Mouse (Mus musculus) testis, adult 2 months (tissue): ENCODE measurements around the gene Edem1. TPM values are rescaled to one million over a fixed set of nuclear protein-coding genes. Genes with fewer than 3 reads are reported as not detected.

Source experiments
- H3K27ac ChIP-seq: fragments of 200-500 bp; 2 replicates; pipeline ENCODE4 v1.5.1; 2012; ENCODE audit warnings: low read depth, low read length; ENCODE audit not compliant: control insufficient read depth, insufficient read depth
- H3K27me3 ChIP-seq: fragments of 200-500 bp; 2 replicates; pipeline ENCODE4 v1.6.1; 2012; ENCODE audit warnings: mild to moderate bottlenecking, low read length, moderate library complexity; ENCODE audit not compliant: control insufficient read depth, insufficient read depth
- H3K36me3 ChIP-seq: fragments of 200-500 bp; 2 replicates; pipeline ENCODE4 v1.6.1; 2012; ENCODE audit warnings: mild to moderate bottlenecking, low read length; ENCODE audit not compliant: control insufficient read depth, insufficient read depth
- H3K4me1 ChIP-seq: fragments of 200-500 bp; 2 replicates; pipeline ENCODE4 v1.6.1; 2012; ENCODE audit warnings: low read length; ENCODE audit not compliant: control insufficient read depth, insufficient read depth
- H3K4me3 ChIP-seq: fragments of 200-500 bp; 2 replicates; pipeline ENCODE4 v1.5.1; 2012; ENCODE audit warnings: low read depth, mild to moderate bottlenecking, low read length, moderate library complexity, mixed read lengths; ENCODE audit not compliant: control insufficient read depth
- CTCF ChIP-seq: fragments of 200-500 bp; IDR thresholded peaks from 2 replicates; pipeline ENCODE4 v1.5.1; 2012; ENCODE audit warnings: low read depth, mild to moderate bottlenecking, inconsistent platforms, low read length, moderate library complexity; ENCODE audit not compliant: control insufficient read depth, insufficient read depth, insufficient replicate concordance
- POLR2A ChIP-seq: fragments of 200-500 bp; IDR thresholded peaks from 2 replicates; pipeline ENCODE4 v1.6.1; 2012; ENCODE audit warnings: low read depth, mild to moderate bottlenecking, inconsistent platforms, low read length, moderate library complexity; ENCODE audit not compliant: control insufficient read depth
- polyA plus RNA-seq: library from polyadenylated mRNA; depleted of rRNA; stranded (reverse); fragments of >200 nt; gene quantifications from 2 replicates; pipeline ENCODE4 v1.2.3, GENCODE M21; 2012; rRNA removed

The Edem1 gene
- 5.6 and 7.4 TPM in 2 replicates for polyA plus RNA-seq

DNA sequence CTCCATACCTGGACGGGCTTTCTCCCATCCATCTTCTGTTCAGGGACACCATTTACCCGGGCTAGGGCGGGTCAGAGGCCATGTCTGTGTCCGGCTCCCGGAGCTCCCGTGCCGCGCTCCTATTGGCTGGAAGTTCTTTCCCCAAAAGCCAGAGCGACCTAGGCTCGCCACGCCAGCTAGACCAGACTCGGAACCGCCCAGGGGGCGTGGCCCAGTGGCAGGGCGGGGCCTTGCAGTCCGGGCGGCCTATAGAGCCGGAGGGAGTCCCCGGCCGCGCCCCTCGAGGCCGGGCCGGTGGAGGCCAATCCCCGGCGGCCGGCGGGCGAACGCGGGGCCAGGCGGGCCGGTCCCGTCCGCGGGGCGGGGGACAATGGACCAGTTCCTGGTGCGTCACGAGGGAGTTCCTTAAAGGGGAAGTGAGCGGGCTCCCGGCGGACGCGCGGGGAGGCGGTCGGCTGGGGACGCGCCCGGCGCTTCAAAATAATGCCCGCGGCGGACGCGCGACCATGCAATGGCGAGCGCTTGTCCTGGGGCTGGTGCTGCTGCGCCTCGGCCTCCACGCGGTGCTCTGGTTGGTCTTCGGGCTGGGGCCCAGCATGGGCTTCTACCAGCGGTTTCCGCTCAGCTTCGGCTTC lies at the start of gene Edem1:
Gene Edem1 (plus strand): TSS at position 408 of the 635 bp plus-strand sequence.
- Histone ChIP-seq H3K4me1 (peaks cover 8% of the 10 kb centered on the region), H3K27ac (peak within 1 kb of the TSS; percentile 83), H3K4me3 (peak within 1 kb of the TSS; percentile 99), H3K27me3 (no peaks in the 10 kb centered on the region), H3K36me3 (no peaks in the 10 kb centered on the region)
- TF ChIP-seq CTCF (no peak), POLR2A (peak; percentile 33; the same call in 1 of the 2 replicates)

- Histone ChIP-seq H3K36me3 (no peaks in the 10 kb centered on the region), H3K4me1 (peaks cover 13% of the 10 kb centered on the region), H3K4me3 (no peak overlapping the region), H3K27me3 (no peaks in the 10 kb centered on the region), H3K27ac (no peak overlapping the region)
- TF ChIP-seq POLR2A: no peak
- no peak for TF ChIP-seq CTCF
Observed at GRCm38 (mm10) chr6:108781865-108782264, 46.6 kb upstream of the Edem1 start.

DNA sequence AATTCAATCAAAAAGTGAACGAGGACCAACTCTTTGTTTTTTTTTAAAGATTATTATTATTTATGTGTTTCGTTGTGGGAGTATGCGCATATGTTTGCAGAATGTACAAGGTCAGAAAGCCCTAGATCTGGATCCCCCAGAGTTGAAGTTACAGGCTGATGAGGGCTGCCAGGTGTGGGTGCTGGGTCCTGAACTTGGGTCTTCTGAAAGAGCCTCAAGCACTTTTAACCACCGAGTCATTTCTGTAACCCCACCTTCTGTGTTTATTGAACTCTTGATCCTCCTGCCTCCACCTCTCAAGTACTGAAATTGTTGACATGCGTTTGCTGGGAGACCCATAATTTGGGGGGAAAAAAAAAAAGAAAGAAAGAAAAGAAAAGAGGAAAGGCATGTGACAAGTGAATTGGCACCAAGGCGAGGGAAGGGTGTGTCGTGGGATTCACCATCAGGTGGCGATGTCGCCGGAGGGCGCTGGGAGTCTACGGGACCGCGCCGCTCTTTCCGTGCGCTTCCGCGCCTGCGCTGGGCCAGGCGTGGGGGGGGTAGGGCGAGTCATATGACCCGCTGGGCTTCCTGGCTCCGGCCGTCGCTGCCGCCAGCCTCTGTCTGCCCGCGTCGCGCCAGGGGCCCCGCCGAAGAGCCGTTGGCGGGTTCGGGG lies 45.8 kb upstream of the Edem1 start, which contains the start of gene Arl8b:
Gene Arl8b (plus strand): TSS at position 574 of the 658 bp plus-strand sequence.
- TF ChIP-seq CTCF (peak; percentile 93), POLR2A (peak; percentile 92)
- H3K36me3 ChIP-seq: no peaks in the 10 kb centered on the region
- H3K27ac ChIP-seq: peak within 1 kb of the TSS; percentile 93
- peak within 1 kb of the TSS; percentile 96 for H3K4me3 ChIP-seq
- H3K27me3 ChIP-seq: no peaks in the 10 kb centered on the region
- peaks cover 12% of the 10 kb centered on the region for H3K4me1 ChIP-seq

DNA sequence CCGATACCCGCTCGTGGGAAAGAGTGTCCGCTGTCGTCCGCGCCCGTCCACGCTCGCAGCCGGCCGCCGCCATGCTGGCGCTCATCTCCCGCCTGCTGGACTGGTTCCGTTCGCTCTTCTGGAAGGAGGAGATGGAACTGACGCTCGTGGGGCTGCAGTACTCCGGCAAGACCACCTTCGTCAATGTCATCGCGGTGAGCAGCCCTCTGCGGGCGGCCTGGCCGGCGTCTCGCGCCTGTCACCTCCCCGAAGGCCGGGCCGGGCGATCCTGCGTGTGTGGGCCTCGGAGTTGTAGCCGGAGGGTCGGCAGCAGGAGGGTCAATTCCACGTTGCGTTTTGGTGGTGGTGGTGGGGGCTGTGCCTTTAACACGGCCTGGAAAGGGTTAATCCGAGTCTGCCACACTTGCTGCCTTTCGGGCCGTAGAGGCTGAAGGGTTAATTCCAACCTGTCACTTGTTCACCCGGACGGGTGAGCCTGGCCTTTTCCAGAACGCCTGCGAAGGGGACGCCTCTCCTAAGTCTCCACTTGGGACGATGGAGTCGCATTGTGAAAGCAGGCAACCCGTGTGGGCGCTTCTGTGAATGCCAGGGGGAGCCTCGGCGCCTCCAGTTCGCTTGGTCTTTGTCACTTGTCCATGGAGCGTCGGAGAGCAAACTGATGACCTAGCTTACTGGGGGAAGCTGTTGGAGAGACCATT lies 45.1 kb upstream of the Edem1 start:
- Histone ChIP-seq H3K36me3 (no peaks in the 10 kb centered on the region), H3K27ac (peak overlapping the region; percentile 93), H3K4me3 (peak overlapping the region; percentile 96), H3K4me1 (peaks cover 12% of the 10 kb centered on the region), H3K27me3 (no peaks in the 10 kb centered on the region)
- TF ChIP-seq CTCF (no peak), POLR2A (no peak)

DNA sequence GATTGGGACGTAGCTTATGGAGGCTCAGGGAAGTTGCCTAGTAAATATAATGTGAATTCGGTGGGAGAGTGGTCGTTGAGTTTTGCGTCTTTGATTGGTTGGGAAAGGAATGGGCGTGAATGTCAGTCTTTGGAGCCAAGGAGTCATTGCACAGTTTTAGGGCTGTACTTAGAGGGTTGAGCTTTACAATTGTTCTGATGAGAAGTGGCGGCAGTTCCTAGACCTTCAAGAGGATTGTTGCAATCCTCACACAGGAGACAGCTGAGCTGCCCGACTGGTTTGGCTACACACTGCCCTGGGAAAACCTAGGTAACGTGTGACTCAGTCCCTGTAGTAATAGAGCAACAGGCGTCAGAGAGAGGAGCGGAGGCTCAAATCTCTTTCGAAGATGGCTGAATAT lies 44.4 kb upstream of the Edem1 start:
- Histone ChIP-seq H3K27me3 (no peaks in the 10 kb centered on the region), H3K36me3 (no peaks in the 10 kb centered on the region), H3K4me3 (peak overlapping the region; percentile 96), H3K4me1 (peaks cover 12% of the 10 kb centered on the region), H3K27ac (no peak overlapping the region; the same call in 1 of the 2 replicates)
- TF ChIP-seq POLR2A: no peak
- TF ChIP-seq CTCF: no peak

DNA sequence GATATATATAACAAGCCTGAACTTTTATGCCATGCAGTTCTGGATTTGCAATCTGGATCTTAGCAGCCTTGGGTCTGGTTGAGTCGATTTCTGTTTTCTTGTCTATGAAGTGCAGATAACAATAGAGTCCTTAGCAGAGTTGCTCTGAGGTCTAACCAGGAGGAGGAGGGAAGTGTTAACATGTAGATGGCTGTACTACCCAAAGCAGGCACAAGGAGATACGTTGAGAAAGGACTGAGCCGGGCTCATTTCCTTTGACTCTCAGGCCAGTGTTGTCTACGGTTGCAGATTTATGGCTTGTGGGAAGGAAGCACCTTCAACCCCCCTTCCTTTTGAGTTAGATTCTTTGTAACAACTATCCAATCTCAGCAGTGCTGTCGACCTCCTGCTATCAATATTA lies 43.6 kb upstream of the Edem1 start:
- H3K4me3 ChIP-seq: peak overlapping the region; percentile 96; the same call in 1 of the 2 replicates
- TF ChIP-seq CTCF (no peak), POLR2A (no peak)

GRCm38 (mm10) chr6:108785551-108785950 lies 42.9 kb upstream of the Edem1 start:
- H3K27ac ChIP-seq: no peak overlapping the region
- no peaks in the 10 kb centered on the region for H3K36me3 ChIP-seq
- H3K4me3 ChIP-seq: no peak overlapping the region
- H3K27me3 ChIP-seq: no peaks in the 10 kb centered on the region
- TF ChIP-seq POLR2A (no peak), CTCF (no peak)
- peaks cover 12% of the 10 kb centered on the region for H3K4me1 ChIP-seq

More for the DNA sequence above, 43.6 kb upstream of the Edem1 start:
- H3K27me3 ChIP-seq: no peaks in the 10 kb centered on the region
- H3K36me3 ChIP-seq: no peaks in the 10 kb centered on the region
- H3K4me1 ChIP-seq: peaks cover 12% of the 10 kb centered on the region
- no peak overlapping the region for H3K27ac ChIP-seq
